Mouse (Mus musculus): ENCODE results near the gene Gm15114. TPM values are rescaled to one million over a fixed set of nuclear protein-coding genes. Genes with fewer than 3 reads are reported as not detected.
"Not testable (repeated sequence)": the region's sequence is repeated elsewhere in the genome, so short reads cannot be mapped to it uniquely, and the experiment has no call there.

The Gm15114 gene
- not detected in 2 replicates for polyA plus RNA-seq (2015; fragmentation: Nextera tagmentation; extraction: Ambion mirVana)

DNA sequence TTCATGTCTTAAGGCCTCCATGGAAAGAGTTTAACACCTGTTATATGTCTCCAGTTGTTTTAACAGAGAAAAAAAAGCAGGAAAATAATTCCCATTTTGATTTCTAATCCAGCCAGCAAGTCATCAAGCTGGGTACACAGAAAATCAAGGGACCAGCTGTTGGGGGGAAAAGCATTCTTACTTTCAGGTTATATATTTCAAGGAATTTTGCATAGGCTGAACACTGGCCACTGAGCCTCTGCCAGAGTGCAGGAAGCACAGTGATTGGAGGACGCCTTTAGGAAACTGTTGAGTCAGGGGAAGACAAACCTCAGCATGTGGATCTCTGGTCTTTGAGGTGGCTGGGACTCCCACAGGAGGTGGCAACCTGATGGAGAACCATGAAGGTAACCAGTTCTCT lies at the start of gene Gm15114:
Gm15114 (plus strand) TSS at position 301 of the 400 bp plus-strand sequence.
- H3K9me3 ChIP-seq (replicated peaks); H3K4me2 ChIP-seq; H3K4me1 ChIP-seq (replicated peaks); H3K9ac ChIP-seq; H3K27me3 ChIP-seq; H3K4me3 ChIP-seq; H3K27ac ChIP-seq; H3K36me3 ChIP-seq; ATAC-seq (replicated peaks; ENCODE audit: insufficient number of reproducible peaks, insufficient read depth, low FRiP score, low read depth): not testable (repeated sequence)
- WGBS, result no CpG with 5 or more reads among the region's 1 CpGs

Other genes starting within 250 kb of the Gm15114 start
- gene Gm8334, start 126.2 kb downstream of the Gm15114 start, polyA plus RNA-seq (2015; fragmentation: Nextera tagmentation; extraction: Ambion mirVana), result not detected in 2 replicates
- not detected in 2 replicates for gene Gm15127, start 174.6 kb downstream of the Gm15114 start, polyA plus RNA-seq (2015; fragmentation: Nextera tagmentation; extraction: Ambion mirVana)

Measured in heart, embryonic 15.5 days (tissue).